Comparison of ENCODE assay signal across 8 mouse cellular contexts in genomic region chr9:46272677-46273454, GRCm38 (mm10). TPM values are rescaled to one million over a fixed set of nuclear protein-coding genes. Genes with fewer than 3 reads are reported as not detected.
A peak's percentile ranks its signal among the peaks of the same experiment; 100 is the strongest.
DNase-seq lines count a peak whose midpoint lies in the region; ATAC-seq and TF ChIP-seq lines count a peak whose summit lies in the region.

TSS of gene Zpr1 (plus strand) at chr9:46273064.

- peak within 1 kb of the TSS; percentile 76 for H3K4me3 ChIP-seq in embryonic facial prominence, embryonic 14.5 days (ENCODE audit: low read depth, low read length)
- H3K4me3 ChIP-seq in heart, adult 2 months = peak within 1 kb of the TSS; percentile 77
- peak within 1 kb of the TSS; percentile 87 for H3K4me3 ChIP-seq in limb, embryonic 13.5 days
- peak within 1 kb of the TSS; percentile 72 for H3K4me3 ChIP-seq in midbrain, embryonic 16.5 days (ENCODE audit: low read depth, low read length)

- H3K4me2 ChIP-seq in embryonic facial prominence, embryonic 14.5 days (ENCODE audit: low read depth, low read length) = peak within 1 kb of the TSS; percentile 81
- H3K4me2 ChIP-seq in limb, embryonic 13.5 days (replicated peaks) = peak within 1 kb of the TSS; percentile 90
- peak within 1 kb of the TSS; percentile 80 for H3K4me2 ChIP-seq in midbrain, embryonic 16.5 days (ENCODE audit: low read length)

- H3K4me1 ChIP-seq in embryonic facial prominence, embryonic 14.5 days (ENCODE audit: control insufficient read depth, insufficient read depth, low read length) = no peaks in the 10 kb centered on the region
- H3K4me1 ChIP-seq in heart, adult 2 months (ENCODE audit: control insufficient read depth, insufficient read depth, low read length) = peaks cover 5% of the 10 kb centered on the region
- peaks cover 20% of the 10 kb centered on the region for H3K4me1 ChIP-seq in limb, embryonic 13.5 days
- H3K4me1 ChIP-seq in midbrain, embryonic 16.5 days (ENCODE audit: control insufficient read depth, insufficient read depth, low read length) = peaks cover 6% of the 10 kb centered on the region

- WGBS in embryonic facial prominence, embryonic 14.5 days = 25% methylated on average over 17 of the region's 45 CpGs
- WGBS in heart, adult 2 months = 4% methylated on average over 45 of the region's 45 CpGs
- WGBS in limb, embryonic 13.5 days = 4% methylated on average over 45 of the region's 45 CpGs
- WGBS in midbrain, embryonic 16.5 days = 5% methylated on average over 42 of the region's 45 CpGs

- no peaks in the 10 kb centered on the region for H3K9me3 ChIP-seq in embryonic facial prominence, embryonic 14.5 days (ENCODE audit: control insufficient read depth, low read length)
- no peaks in the 10 kb centered on the region for H3K9me3 ChIP-seq in limb, embryonic 13.5 days
- no peaks in the 10 kb centered on the region for H3K9me3 ChIP-seq in midbrain, embryonic 16.5 days (replicated peaks; ENCODE audit: control insufficient read depth, low read length, poor library complexity, severe bottlenecking)

- peaks cover 27% of the 10 kb centered on the region for H3K36me3 ChIP-seq in embryonic facial prominence, embryonic 14.5 days (ENCODE audit: control insufficient read depth, insufficient read depth, low read length)
- no peaks in the 10 kb centered on the region; the same call in 1 of the 2 replicates for H3K36me3 ChIP-seq in heart, adult 2 months (ENCODE audit: control insufficient read depth, insufficient read depth, low read length)
- peaks cover 36% of the 10 kb centered on the region for H3K36me3 ChIP-seq in limb, embryonic 13.5 days
- H3K36me3 ChIP-seq in midbrain, embryonic 16.5 days (ENCODE audit: control insufficient read depth, insufficient read depth, low read length) = peaks cover 23% of the 10 kb centered on the region

- intact Hi-C loops in heart, adult 2 months (cut with DNase I) = no loop called here

- peak; percentile 63 for TF ChIP-seq CTCF in heart, adult 2 months (IDR thresholded peaks at IDR 0.05)

- TF ChIP-seq EP300 in heart, adult 2 months (IDR thresholded peaks at IDR 0.05; ENCODE audit: insufficient read depth, low read depth, low read length) = 0 out of 2 replicates have a peak, but pooled peaks have one; percentile 46

- peak within 1 kb of the TSS; percentile 45; the same call in 1 of the 2 replicates for H3K27ac ChIP-seq in embryonic facial prominence, embryonic 14.5 days (replicated peaks; ENCODE audit: low read depth, low read length)
- H3K27ac ChIP-seq in heart, adult 2 months = peak within 1 kb of the TSS; percentile 66
- H3K27ac ChIP-seq in limb, embryonic 13.5 days = peak within 1 kb of the TSS; percentile 52; the same call in 1 of the 2 replicates
- H3K27ac ChIP-seq in midbrain, embryonic 16.5 days (ENCODE audit: low read length) = peak within 1 kb of the TSS; percentile 59

- peak; percentile 97 for ATAC-seq in embryonic facial prominence, embryonic 14.5 days (ENCODE audit: low read depth)
- ATAC-seq in limb, embryonic 13.5 days (ENCODE audit: low FRiP score, low read depth) = peak; percentile 92
- ATAC-seq in midbrain, embryonic 16.5 days = peak; percentile 97

- H3K79me2 ChIP-seq in heart, adult 2 months (replicated peaks; ENCODE audit: control insufficient read depth, insufficient read depth, low read length) = no peaks in the 10 kb centered on the region

- peak; percentile 94 for DNase-seq in 3T3-L1 (ENCODE audit: low read depth, low spot score)
- DNase-seq in adrenal gland, postnatal 4 days (ENCODE audit: low spot score in 2 of 2) = peak; percentile 68 to 76
- peak; percentile 97 for DNase-seq in embryonic facial prominence, embryonic 14.5 days (ENCODE audit: low spot score)
- DNase-seq in heart, adult 2 months = peak; percentile 91 to 92
- peak; percentile 90 to 91 for DNase-seq in kidney, adult 8-10 months
- DNase-seq in spleen, postnatal 10 days (ENCODE audit: low spot score in 2 of 2) = peak; percentile 72 to 89

- peaks cover 3% of the 10 kb centered on the region; the same call in 1 of the 2 replicates for H3K27me3 ChIP-seq in embryonic facial prominence, embryonic 14.5 days (replicated peaks; ENCODE audit: control insufficient read depth, insufficient read depth, low read length)
- no peaks in the 10 kb centered on the region for H3K27me3 ChIP-seq in heart, adult 2 months (ENCODE audit: control insufficient read depth, insufficient read depth, low read length)
- peaks cover 35% of the 10 kb centered on the region for H3K27me3 ChIP-seq in limb, embryonic 13.5 days
- peaks cover 15% of the 10 kb centered on the region for H3K27me3 ChIP-seq in midbrain, embryonic 16.5 days (ENCODE audit: control insufficient read depth, insufficient read depth, low read depth, low read length)

- peak within 1 kb of the TSS; percentile 76 for H3K9ac ChIP-seq in embryonic facial prominence, embryonic 14.5 days (ENCODE audit: low read depth, low read length)
- H3K9ac ChIP-seq in heart, adult 2 months (ENCODE audit: low read depth, low read length) = peak within 1 kb of the TSS; percentile 66
- peak within 1 kb of the TSS; percentile 78 for H3K9ac ChIP-seq in limb, embryonic 13.5 days
- peak within 1 kb of the TSS; percentile 74 for H3K9ac ChIP-seq in midbrain, embryonic 16.5 days (ENCODE audit: low read depth, low read length)

- TF ChIP-seq POLR2A in heart, adult 2 months (IDR thresholded peaks at IDR 0.05; ENCODE audit: insufficient read depth, low read depth, low read length) = peak; percentile 54

RNA-seq across cellular contexts. Expression of gene Zpr1, which starts in this region (rescaled TPM):
- total RNA-seq in adrenal gland, postnatal 4 days (2021) = 10 to 100 TPM; 36.4 to 39.4 TPM
- 54.2 and 54.6 TPM in 2 replicates for polyA plus RNA-seq in embryonic facial prominence, embryonic 14.5 days (2014; fragmentation: Nextera tagmentation; extraction: Ambion mirVana)
- total RNA-seq in heart, adult 2 months (2021) = 10 to 100 TPM; 19.8 to 21.4 TPM
- 12.0 and 15.1 TPM in 2 replicates for polyA plus RNA-seq in heart, adult 2 months (2012; rRNA removed)
- polyA plus RNA-seq in limb, embryonic 13.5 days (2015; fragmentation: Nextera tagmentation; extraction: Ambion mirVana) = 56.1 and 58.4 TPM in 2 replicates
- 58.7 and 63.4 TPM in 2 replicates for polyA plus RNA-seq in midbrain, embryonic 16.5 days (2015; fragmentation: Nextera tagmentation; extraction: Ambion mirVana)

Comparison
In these comparisons a context has a peak if more than half of its experiments do, and no peak if none do; other contexts are left out.
1. Peak in every context shown above with its lines: DNase-seq, ATAC-seq, H3K4me3 ChIP-seq and H3K27ac ChIP-seq.